Mouse (Mus musculus) cerebellum, postnatal 36 days (tissue): ENCODE results near the gene Gltp.

ENCODE experiments used
- DNase-seq, 2 experiments: peaks; one replicate each; pipeline ENCODE4 v3.0.0; 2021 to 2022; ENCODE audit warnings: mixed read lengths in 2 of 2

Gene Gltp

DNA sequence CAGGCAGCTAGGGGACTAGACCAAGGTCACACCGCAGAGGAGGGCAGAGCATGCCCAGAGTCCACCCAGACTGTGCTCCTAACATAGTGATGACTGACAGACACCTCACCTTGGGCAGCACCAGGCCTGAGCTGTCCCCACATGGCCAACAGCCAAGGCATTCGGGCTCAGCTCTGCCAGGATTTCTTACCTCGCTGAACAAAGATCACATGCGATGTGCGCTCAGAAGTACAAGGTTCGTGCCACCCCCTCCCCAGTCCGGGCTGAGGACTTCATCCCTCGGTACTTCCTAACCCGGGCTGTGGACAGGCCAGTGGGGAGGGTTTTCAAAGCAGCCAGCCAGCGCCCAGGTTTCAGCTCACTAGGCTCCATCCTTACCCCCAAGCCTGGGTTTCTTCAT is 33.4 kb downstream of the Gltp start:
- DNase-seq = no peak

GRCm38 (mm10) chr5:114656305-114656704 is 34.5 kb downstream of the Gltp start:
- no peak for DNase-seq

DNA sequence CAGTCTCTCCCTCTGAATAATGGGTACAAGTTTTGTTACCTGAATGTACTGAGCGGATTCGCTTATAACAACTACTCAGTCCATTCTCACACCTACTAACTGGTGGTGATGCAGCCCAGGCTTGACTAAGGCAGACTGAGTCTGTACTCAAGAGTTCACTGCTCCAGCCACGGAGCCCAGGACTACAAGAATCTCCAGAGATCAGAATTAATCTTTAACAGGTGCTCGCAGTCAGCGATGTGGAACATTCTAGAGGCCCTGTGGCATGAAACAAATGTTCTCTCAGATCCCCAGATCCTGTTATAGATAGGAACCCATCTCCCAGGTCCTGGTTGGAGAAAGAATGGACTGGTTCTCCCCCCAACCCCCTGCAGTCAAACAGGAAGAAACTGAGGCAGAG is 35.1 kb downstream of the Gltp start:
- no peak for DNase-seq

DNA sequence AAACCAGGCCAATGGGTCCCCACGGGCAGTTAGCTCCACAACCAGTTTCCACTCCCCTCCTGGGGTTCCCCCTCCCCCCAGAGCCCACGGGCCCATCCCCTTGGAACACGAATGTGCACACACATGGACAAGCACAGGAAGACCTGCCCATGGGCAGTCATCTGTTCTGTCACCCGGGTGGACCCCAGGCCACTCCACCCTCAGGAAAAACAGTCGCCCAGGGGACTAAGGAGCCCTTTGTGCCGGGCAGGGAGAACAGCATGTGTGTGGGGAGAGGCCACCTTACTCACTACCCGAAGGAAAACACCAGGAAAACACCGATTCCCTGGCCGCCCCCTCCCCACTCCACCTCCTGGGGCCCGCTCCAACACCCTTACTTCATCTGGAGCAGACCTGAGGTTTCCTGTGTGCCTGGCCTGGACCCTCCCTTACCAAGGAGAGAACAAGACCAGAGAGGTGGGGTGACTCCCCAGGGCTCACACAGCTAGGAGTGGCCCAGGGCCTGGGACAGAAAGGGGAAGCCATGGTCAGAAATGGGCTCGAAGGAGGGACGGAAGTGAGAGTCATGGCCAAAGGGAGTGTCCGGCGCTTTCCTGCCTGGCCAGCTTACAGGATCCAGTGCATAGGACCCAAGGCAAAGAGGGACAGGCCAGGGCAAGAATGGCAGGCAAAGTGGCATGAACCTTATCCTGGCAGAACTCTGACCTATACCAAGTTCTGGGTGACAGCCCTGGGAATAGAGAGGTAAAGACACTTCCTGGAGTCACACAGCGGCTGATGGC is 36.9 kb downstream of the Gltp start:
- no peak for DNase-seq

DNA sequence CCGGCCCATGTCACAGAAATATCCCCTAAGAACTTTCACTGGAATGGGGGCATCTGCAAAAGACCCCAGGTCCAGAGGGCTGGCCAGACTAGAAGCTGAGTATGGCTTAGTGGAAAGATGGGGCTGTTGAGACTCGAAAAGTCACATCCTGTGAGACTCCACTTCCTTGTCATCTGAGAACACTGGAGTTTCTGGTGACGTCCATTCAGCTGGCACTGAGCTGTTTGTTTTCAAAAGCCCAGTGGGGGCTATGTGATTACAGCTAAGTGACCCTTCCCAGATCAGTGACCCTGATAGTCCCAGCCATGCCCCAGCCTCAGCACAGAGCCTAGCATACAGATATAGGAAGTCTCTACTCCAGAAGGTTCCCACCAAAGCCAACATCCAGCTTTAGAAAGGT is 39.3 kb downstream of the Gltp start:
- no peak for DNase-seq

DNA sequence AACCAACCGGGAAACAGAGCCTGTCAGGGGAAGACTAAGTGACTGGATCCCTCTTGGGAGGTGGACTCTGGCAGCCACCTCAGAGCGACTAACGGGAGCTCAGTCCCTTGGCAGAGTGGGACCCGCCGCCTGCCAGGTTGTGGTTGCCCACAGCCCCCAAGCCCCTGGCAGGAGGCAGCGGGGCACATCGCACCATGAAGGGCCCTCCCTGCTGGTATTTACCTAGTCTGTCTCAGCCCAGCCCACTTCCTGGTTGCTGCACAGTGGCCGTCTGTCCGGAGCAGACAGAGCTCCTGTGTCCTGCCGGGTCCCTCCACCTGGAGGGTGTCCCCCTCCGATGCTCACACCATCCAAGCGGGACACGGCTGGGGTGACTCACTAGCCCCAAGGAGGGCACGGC is 39.8 kb downstream of the Gltp start:
- no peak for DNase-seq

DNA sequence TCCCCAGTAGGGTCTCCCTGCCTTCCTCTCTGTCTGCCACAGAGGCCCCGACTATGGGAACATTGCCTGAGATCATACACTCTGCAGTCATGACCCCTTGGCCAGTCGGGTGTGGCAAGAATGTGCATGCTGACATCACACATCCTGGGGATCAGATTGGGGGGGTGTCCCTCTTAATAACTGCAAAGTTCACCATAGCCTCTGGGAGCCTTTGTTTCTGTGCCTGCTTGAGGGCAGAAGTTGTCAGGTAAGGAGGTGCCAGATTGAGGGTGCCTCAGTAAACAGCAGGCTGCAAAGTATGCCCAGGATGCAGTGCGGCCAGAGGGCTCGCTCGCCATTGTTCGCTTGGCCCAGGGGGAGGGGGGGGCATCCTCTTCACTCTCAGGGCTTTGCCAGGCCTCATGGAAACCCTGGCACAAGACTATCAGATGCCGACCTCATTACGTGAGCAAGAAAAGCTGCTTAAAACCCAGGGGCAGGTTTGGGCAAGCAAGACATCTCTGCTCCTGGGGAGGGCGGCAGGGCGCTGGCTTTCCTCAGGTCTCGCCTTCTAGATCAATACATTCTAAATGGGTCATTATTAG is 42.0 kb downstream of the Gltp start:
- DNase-seq = no peak

- peak; percentile 30 for DNase-seq
Observed at GRCm38 (mm10) chr5:114647211-114647974, 43.4 kb downstream of the Gltp start.

DNA sequence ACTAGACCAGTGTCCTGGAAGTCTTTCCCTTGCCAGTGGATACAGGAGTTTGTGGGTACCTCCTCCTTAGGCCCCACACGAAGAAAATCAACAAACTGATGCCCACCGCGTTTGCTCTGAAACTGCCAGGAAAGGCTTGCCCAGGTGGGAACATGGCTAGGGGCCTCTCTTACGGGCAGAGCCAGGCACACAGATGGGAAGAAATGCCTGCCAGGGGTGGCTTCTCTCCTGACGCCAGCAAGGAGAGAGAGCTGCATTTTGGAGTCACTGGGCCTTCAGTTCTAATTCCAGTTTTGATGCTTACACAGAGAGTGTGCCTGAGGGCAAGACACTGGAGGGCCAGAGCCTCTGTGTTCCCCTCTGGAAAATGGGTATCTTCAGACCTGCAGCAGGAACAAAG is 44.9 kb downstream of the Gltp start:
- no peak for DNase-seq

DNA sequence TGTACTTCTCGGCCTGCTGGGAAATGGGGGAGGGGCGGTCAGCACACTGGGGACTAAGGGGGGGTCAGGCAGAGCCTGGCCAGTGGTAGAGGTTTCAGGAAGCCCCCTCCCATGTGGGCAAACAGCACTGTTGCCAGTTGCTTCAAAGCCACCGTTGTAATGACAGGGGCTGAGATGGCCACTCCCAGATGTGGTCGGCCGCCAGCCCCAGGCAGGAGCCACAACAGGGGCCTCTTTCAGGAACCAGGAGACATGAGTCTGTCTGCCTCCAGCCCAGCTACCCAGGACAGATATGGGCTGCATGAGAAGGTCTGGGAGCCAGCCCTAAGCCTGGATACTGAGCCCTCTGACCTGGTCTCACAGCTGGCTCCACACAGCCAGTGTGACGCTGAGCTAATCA is 45.9 kb downstream of the Gltp start:
- no peak for DNase-seq

GRCm38 (mm10) chr5:114640809-114641208 is 50.0 kb downstream of the Gltp start:
- DNase-seq = no peak

- DNase-seq = no peak
Observed at GRCm38 (mm10) chr5:114639645-114639957, 51.2 kb downstream of the Gltp start.

DNA sequence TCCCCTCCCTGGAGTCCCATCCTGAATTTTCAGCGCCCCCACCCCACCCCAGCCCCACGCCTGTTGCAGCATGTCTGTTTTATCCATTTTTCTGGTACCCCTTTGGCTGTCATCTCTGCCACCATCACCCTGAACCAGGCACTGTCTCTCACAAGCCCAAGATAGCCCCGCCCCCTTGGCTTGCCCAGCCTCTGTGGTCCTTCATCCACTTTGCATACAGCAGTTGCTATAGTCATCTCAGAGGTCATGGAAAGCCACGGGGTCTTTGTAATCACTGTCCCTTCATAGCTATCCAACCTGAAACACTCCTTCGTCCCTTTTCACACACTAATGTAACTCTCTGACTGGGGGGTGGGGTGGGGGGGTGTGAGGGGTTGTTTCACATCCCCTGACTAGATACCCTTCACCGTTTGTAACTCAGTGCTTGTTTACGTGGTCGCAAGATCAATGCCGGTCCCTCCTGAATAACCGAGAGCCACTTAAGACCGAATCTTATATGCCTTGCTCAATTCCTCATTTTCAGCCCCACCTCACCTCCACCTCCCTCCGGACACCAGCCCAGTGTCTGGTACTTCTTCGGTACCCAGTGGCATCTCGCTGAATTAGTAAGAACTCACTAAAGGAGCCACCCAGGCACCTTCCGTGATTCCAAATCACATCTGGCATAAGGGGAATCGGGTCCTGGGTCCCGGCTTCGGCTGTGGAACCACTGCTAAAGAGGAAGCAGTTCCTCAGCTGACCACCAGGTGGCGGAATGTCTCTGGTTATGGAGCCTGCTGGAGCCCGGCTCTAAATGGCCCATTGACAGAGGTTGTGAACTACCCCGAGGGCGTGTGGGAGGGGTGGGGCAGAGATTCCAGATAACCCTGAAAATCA is 51.8 kb downstream of the Gltp start:
- peak; percentile 86 to 89 for DNase-seq

DNA sequence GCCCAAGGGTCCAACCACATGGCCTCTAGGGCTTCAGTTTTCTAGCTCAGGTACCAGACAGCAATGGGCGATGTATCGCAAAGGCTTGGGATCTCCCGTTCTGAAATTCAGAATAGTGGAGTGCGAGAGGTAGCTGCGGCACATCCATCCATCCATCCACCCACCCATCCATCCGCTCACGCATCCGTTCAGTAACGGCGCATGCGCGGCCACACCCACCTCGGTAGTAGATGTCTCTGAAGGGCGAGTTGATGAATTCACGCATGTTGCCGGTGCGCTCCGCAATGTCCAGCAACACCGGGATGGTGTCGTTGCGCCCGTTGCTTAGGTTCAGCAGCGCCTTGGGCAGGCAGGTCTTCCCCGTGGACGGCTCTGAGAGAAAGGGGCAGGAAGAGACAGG is 54.7 kb downstream of the Gltp start:
- DNase-seq = no peak

GRCm38 (mm10) chr5:114631336-114631735 is 59.4 kb downstream of the Gltp start:
- peak in 1 of 2 experiments; percentile 19 for DNase-seq

GRCm38 (mm10) chr5:114625590-114625989 is 65.2 kb downstream of the Gltp start:
- peak; percentile 51 to 62 for DNase-seq

GRCm38 (mm10) chr5:114620305-114620704 is 70.5 kb downstream of the Gltp start:
- DNase-seq = no peak
